Mouse (Mus musculus) left cerebral cortex, postnatal 14 days (tissue): ENCODE results near the gene Ltb4r2. TPM values are rescaled to one million over a fixed set of nuclear protein-coding genes. Genes with fewer than 3 reads are reported as not detected.

Experiments used
- total RNA-seq, 2 experiments: library from RNA; stranded (reverse); gene quantifications; 2 replicates each; pipeline ENCODE4 v1.2.3; 2021

Ltb4r2 gene
- total RNA-seq, 2 experiments from 2014 or later, result 0.22 to 0.42 TPM

Other genes starting within 250 kb of the Ltb4r2 start
- under 1 TPM; 0.33 to 0.61 TPM for gene Nrl, start 236.4 kb upstream of the Ltb4r2 start, total RNA-seq
- gene Pck2, start 221.2 kb upstream of the Ltb4r2 start, total RNA-seq, result 10 to 100 TPM; 18.6 to 19.5 TPM
- gene Dcaf11, start 201.4 kb upstream of the Ltb4r2 start, total RNA-seq, result 10 to 100 TPM; 75.3 to 78.4 TPM
- not detected for gene A730061H03Rik, start 201.0 kb upstream of the Ltb4r2 start, total RNA-seq
- gene Fitm1, start 185.8 kb upstream of the Ltb4r2 start, total RNA-seq, result not detected
- 10 to 100 TPM; 44.9 to 56.5 TPM for gene Psme1, start 183.3 kb upstream of the Ltb4r2 start, total RNA-seq
- 10 to 100 TPM; 38.7 to 45.5 TPM for gene Emc9, start 176.1 kb upstream of the Ltb4r2 start, total RNA-seq
- gene Psme2, start 170.3 kb upstream of the Ltb4r2 start, total RNA-seq, result 10 to 100 TPM; 48.1 to 49.0 TPM
- gene Rnf31, start 169.7 kb upstream of the Ltb4r2 start, total RNA-seq, result 10 to 100 TPM; 26.0 to 29.5 TPM
- 1 to 10 TPM; 8.0 to 8.4 TPM for gene Irf9, start 157.9 kb upstream of the Ltb4r2 start, total RNA-seq
- gene Rec8, start 143.4 kb upstream of the Ltb4r2 start, total RNA-seq, result 1 to 10 TPM; 2.1 to 3.4 TPM
- 100 to 1,000 TPM; 123 to 171 TPM for gene Ipo4, start 125.5 kb upstream of the Ltb4r2 start, total RNA-seq
- gene Gm49378, start 123.5 kb upstream of the Ltb4r2 start, total RNA-seq, result 1 to 10 TPM; 4.8 to 8.1 TPM
- gene Tm9sf1, start 117.6 kb upstream of the Ltb4r2 start, total RNA-seq, result 10 to 100 TPM; 42.1 to 42.2 TPM
- under 1 TPM; 0.74 to 0.92 TPM for gene Tssk4, start 111.2 kb upstream of the Ltb4r2 start, total RNA-seq
- 10 to 100 TPM; 37.8 to 42.6 TPM for gene Mdp1, start 100.9 kb upstream of the Ltb4r2 start, total RNA-seq
- 10 to 100 TPM; 22.7 to 24.6 TPM for gene Gmpr2, start 89.5 kb upstream of the Ltb4r2 start, total RNA-seq
- 100 to 1,000 TPM; 305 to 339 TPM for gene Nedd8, start 89.3 kb upstream of the Ltb4r2 start, total RNA-seq
- gene Tinf2, start 79.6 kb upstream of the Ltb4r2 start, total RNA-seq, result 10 to 100 TPM; 14.8 to 16.0 TPM
- under 1 TPM in 1 of 2 experiments, not detected in 1; 0.25 TPM for gene Tgm1, start 47.5 kb upstream of the Ltb4r2 start, total RNA-seq
- gene Rabggta, start 39.2 kb upstream of the Ltb4r2 start, total RNA-seq, result 10 to 100 TPM; 44.2 to 45.4 TPM
- 100 to 1,000 TPM in 1 of 2 experiments, 10 to 100 TPM in 1; 99.8 to 104 TPM for gene Dhrs1, start 15.7 kb upstream of the Ltb4r2 start, total RNA-seq
- gene Nop9, start 15.7 kb upstream of the Ltb4r2 start, total RNA-seq, result 10 to 100 TPM; 13.4 to 13.9 TPM
- gene Cideb, start 3.0 kb upstream of the Ltb4r2 start, total RNA-seq, result under 1 TPM; 0.68 to 0.93 TPM
- under 1 TPM; 0.24 to 0.40 TPM for gene Ltb4r1, start 4.5 kb downstream of the Ltb4r2 start, total RNA-seq
- gene Adcy4, start 22.7 kb downstream of the Ltb4r2 start, total RNA-seq, result 1 to 10 TPM; 5.1 to 6.6 TPM
- 1 to 10 TPM in 1 of 2 experiments, under 1 TPM in 1; 0.83 to 1.0 TPM for gene Ripk3, start 27.4 kb downstream of the Ltb4r2 start, total RNA-seq
- gene Nfatc4, start 61.7 kb downstream of the Ltb4r2 start, total RNA-seq, result 1 to 10 TPM; 3.0 to 4.0 TPM
- gene Nynrin, start 92.6 kb downstream of the Ltb4r2 start, total RNA-seq, result 1 to 10 TPM; 8.8 to 9.7 TPM
- 1 to 10 TPM in 1 of 2 experiments, under 1 TPM in 1; 0.23 to 1.1 TPM for gene Cbln3, start 123.0 kb downstream of the Ltb4r2 start, total RNA-seq
- 10 to 100 TPM; 10.4 to 10.8 TPM for gene Khnyn, start 123.5 kb downstream of the Ltb4r2 start, total RNA-seq
- 10 to 100 TPM; 85.8 to 94.6 TPM for gene Sdr39u1, start 138.9 kb downstream of the Ltb4r2 start, total RNA-seq
- not detected for gene Cma1, start 183.2 kb downstream of the Ltb4r2 start, total RNA-seq
- not detected for gene Cma2, start 189.6 kb downstream of the Ltb4r2 start, total RNA-seq